Mouse (Mus musculus): ENCODE measurements around the gene Gm11007.
"Not testable (repeated sequence)": the region's sequence is repeated elsewhere in the genome, so short reads cannot be mapped to it uniquely, and the experiment has no call there.

Gene Gm11007

DNA sequence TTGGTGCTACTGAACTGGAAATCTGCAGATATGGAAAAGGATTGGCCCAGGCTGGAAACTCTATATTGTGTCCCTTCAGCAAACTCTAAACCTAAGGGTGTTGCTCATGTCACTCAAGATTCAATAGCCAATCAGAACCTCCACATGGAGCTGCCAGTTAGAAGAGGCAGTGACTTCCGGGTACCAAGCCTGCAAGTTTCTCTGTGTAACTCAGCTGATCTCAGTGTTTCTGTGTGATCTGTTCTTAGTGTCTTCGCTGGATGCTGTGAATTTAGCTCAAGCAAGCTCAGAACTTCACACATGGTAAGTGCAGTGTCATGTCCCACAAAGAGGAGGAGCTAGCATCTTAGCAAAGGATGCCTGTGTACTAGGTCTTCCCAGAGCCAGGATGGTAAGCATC lies at the start of gene Gm11007:
Gene Gm11007 (plus strand): TSS at position 301 of the 400 bp plus-strand sequence.
- DNase-seq (ENCODE audit: low spot score), result not testable (repeated sequence)

Measured in c-Kit-positive CD71-positive TER-119-positive erythroid progenitor cells, embryonic 14.5 days (primary cell).